Mouse (Mus musculus) spleen, adult 12 weeks (tissue): ENCODE results near the gene Tmem81.

Experiments
- DNase-seq: peaks from one replicate; pipeline ENCODE4 v3.0.0; 2022; ENCODE audit warnings: low spot score

Tmem81 gene

GRCm38 (mm10) chr1:132519734-132520133 lies 13.7 kb downstream of the Tmem81 start:
- no peak for DNase-seq

- no peak for DNase-seq
These were observed 14.7 kb downstream of the Tmem81 start for GRCm38 (mm10) chr1:132520764-132521163.

DNA sequence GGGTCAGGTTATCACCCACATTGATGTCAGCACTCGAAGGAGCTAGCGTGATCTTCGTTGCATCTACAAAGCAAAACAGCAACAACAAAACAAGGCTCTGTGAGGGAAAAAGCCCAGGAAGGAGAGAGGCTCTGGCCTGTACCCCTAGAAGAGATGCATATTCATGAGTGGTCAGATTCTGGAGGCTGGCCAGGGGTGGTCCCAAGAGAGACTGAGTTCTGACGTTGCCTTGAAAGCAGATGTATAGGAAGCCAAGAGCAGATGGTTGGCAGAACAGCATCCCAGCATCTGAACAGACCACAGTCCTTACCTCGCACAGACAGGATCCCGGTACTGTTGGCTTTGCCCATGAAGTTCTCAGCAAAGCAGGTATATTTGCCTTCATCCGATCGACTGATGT lies 17.0 kb downstream of the Tmem81 start:
- no peak for DNase-seq

DNA sequence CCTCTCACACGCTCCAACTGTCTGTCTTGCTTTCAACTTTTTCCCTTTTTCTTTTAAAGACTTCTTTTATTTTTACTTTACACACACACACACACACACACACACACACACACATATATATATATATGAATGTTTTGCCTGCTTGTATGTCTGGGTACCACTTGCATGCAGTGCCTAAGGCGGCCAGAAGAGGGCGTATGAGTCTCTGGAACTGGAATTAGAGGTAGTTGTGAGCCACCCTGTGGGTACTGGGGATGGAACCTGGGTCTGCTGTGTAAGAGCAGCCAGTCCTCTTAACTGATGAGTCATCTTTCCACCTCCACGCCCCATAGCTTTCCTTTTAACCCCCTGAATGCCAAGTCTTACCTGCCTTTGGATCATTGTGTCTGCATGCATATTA lies 17.9 kb downstream of the Tmem81 start:
- peak; percentile 22 for DNase-seq

DNA sequence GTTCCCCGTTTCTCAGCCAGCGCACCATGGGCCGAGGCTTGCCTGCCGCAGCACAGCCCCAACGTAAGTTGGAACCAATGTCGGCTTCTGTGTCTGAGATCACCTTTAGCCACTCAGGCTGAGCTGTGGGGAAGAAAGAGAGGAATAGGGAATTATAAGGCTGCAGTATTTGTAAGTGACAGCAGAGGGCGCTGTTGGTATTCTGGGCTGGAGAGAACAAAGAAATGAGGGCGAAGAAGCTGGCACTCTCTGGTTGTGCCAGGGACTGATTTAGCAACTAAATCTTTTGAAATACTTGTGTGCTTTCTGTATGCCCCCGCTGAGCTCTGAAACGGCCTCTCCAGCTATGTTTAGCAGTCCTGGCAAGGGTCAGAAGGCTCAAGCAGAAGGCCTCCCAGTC lies 19.8 kb downstream of the Tmem81 start:
- peak; percentile 34 for DNase-seq

DNA sequence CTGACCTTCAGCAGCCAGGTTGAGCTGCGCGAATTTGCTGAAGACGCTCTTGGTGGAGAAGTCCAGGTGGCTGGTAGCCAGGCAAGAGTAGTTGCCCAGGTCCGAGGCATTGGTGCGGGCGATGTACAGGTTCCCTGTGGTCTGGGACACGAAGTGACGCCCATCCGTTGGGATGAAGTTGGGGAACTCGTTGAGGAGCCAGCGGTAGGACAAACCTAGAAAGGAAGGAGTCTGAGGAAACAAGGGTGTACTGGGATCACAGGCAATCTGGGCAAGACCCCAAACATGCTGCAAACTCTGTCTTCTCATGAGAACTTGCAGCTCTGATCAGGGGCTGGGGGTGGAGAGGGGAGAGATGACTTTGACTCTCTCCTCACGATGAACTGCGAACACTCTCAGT lies 22.0 kb downstream of the Tmem81 start:
- no peak for DNase-seq

GRCm38 (mm10) chr1:132528647-132529334 lies 22.8 kb downstream of the Tmem81 start:
- no peak for DNase-seq

DNA sequence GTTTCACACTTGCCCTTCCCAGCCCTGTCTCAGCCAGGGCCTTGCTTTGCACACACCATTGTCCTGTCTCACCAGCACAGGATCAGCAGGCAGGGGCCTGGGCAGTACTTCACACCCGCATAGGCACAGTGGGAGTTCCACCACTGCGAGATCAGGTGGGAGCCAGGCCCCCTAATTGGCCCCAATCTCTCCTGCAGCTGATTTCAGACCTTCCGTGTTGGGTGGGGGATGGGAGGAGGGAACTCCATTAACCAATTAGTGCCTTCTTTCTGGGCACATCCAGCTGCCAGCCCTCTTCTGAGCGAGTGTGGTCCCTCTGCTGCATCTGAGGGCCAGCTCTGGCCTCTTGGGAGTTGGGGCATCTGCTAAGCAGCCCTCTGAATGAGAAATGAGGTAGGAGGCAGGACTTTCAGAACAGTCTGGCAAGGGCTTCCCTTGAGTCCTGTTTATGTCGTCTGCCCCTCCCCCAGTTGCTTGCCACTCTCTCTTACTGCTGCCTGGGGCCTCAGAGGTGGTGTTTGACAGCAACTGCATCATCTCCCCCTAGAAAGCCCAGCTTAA lies 24.7 kb downstream of the Tmem81 start:
- no peak for DNase-seq

DNA sequence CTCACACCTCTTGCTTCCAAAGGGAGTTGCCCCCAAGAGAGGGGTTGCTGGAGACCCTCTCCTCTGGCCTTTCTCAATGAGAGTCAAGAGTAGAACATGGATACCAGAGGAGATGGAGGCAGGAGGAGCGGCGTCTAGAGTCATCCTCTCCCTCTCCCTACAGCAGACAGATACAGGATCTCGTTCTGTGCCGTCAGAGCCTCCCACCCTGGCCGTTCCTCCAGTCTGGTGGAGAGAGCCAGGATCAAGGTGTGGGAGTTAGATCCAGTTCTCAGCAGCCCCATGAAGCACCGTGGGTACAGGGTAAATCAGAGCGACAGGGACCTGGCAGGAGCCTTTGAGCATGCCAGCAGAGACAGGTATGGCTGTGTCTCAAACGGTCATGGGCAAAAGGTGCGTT lies 26.5 kb downstream of the Tmem81 start:
- DNase-seq = no peak

DNA sequence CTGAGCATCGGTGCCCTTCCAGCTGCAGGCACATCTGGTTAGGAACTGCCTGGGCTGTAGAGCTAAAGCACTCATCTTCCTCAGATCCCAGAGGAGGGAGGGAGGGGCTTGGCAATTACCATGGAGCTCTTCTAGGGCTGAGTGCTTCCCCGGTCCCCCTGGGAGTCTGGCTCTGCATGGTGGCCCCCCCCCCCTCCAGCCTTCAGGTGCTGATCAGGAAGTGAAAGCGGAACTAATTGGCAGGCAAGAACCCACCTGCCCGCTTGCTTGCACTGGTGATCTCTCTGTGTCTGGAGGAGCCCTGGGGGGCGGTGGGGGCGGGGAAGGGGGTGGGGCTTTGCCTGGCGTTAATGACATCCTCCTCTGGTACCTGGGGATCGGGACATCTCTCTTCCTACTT lies 27.8 kb downstream of the Tmem81 start:
- no peak for DNase-seq

GRCm38 (mm10) chr1:132535541-132535940 lies 29.5 kb downstream of the Tmem81 start:
- DNase-seq = no peak

GRCm38 (mm10) chr1:132536416-132536815 lies 30.4 kb downstream of the Tmem81 start:
- no peak for DNase-seq

DNA sequence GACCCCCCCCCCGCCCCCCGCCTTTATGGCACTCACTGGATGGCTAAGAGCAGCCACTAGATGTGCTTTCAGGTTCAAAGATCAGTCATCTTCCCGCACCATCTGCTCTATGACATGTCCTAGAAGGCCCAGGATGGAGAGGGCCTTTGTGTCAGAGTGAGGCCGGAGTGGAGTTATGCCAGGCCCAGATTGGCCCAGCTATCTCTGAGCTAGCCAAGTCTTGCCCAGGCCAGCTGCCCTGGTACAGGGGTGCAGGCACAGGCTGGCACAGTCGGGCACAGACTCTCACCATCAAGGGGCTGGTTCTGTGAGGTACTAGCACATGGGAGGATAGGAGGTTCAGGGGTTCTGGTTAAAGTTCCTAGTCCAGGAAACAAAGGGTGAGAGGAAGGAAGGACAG lies 31.7 kb downstream of the Tmem81 start:
- no peak for DNase-seq

- no peak for DNase-seq
These were observed 34.7 kb downstream of the Tmem81 start for GRCm38 (mm10) chr1:132540701-132541100.

GRCm38 (mm10) chr1:132541171-132541823 lies 35.3 kb downstream of the Tmem81 start:
- DNase-seq = no peak

GRCm38 (mm10) chr1:132541824-132542599 lies 36.0 kb downstream of the Tmem81 start:
- no peak for DNase-seq

GRCm38 (mm10) chr1:132542762-132543306 lies 36.8 kb downstream of the Tmem81 start, which contains the start of gene Cntn2:
Gene Cntn2 (minus strand): TSS chr1:132543256.
- no peak for DNase-seq

DNA sequence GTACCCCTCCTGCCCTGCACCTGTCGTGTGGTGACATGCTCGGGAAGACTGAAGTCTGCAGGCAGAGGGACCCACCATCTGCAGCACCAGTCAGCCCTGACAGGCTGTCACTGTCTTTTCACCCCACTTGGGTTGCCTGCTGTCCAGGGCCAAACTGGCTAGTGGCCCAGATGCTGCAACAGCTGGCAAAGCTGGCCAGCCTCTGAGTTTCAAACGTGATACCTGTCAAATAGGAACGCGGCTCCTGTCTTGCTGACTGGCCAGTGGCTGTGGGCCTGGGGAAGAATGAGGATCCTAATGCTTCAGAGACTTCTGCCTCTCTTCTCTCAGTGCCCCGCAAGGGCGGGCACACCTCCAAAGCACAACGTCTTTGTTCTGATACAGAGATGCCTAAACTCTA lies 37.8 kb downstream of the Tmem81 start:
- no peak for DNase-seq

DNA sequence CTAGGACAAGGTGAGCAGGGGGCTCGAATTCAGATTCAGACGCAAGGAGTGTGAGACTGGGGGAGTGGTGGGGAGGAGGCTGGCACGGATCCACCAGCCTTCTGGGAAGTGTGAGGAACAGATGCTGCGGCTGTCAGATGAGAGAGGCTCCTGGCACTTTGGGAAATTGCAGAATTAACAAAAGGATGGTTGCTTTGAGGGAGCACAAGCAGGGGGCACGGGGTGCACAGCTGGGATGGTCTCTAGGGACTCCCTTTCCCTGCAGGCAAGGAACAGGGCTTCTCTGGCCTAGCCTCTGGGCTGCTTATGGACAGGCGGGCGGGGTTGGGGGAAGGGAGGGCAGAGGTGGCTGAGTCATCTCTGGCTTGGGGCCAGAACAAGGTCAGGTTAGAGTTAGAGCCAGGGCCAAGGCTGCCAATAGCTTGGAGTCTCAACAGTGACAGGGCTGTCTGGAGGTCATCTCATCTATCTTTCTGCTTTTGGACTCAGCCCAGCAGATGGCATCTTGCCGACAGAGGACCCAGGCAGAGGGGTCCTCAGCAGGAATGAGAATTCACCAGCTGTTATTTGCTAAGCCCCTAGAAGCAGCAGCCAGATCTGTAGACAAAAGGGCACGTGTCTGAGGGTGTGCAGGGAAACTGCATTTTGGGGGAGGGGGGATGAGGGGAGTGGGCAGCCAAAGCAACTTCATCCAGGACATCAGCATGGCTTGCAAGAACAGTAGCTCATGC lies 52.0 kb downstream of the Tmem81 start:
- no peak for DNase-seq
